Comparison of ENCODE assay signal across 7 mouse cellular contexts in the genomic region with DNA sequence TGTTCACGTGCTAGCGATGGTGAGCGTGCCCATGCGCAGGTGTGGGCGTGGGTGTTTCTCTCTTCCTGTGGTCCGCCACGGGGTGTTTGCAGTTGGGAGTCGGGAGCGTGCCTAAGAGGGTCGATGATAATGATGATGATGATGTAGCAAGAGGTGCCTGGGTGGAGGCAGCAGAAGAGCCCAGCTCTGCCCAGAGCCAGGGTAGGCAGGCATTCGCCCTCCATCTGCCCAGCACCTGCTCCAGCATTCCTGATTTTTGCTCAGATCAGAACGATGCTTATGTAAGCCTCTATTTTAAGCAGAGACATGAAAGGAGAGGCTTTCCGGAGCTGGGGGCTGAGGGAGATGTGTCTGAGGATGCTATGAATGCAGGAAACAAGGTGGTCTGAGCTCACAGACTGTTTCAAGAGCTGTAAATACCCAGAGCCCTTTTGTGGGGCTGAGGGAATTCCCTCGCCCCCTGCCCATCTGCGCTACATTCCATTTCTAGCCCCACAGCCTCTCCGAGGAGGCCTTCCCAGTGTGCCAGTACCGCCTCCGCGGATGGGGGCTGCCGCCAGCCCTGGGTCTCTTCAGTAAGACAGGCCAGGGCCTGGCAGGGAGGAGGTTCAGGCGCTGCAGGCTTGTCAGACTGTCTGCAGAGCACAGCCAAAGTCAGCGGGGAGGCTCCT. TPM values are rescaled to one million over a fixed set of nuclear protein-coding genes. Genes with fewer than 3 reads are reported as not detected.
DNase-seq lines count a peak whose midpoint lies in the region; ATAC-seq and TF ChIP-seq lines count a peak whose summit lies in the region.

No protein-coding gene starts in this region.

- no peaks in the 10 kb centered on the region for H3K9me3 ChIP-seq in lung, postnatal 0 days (ENCODE audit: low read length)

- WGBS in lung, postnatal 0 days, result 45% methylated on average over 22 of the region's 22 CpGs

- H3K36me3 ChIP-seq in lung, postnatal 0 days (ENCODE audit: insufficient read depth, low read length), result no peaks in the 10 kb centered on the region

- H3K4me3 ChIP-seq in lung, postnatal 0 days (ENCODE audit: low read depth, low read length), result no peak overlapping the region

- H3K4me2 ChIP-seq in lung, postnatal 0 days (replicated peaks; ENCODE audit: low read depth, low read length), result no peak overlapping the region

- no peak for TF ChIP-seq CTCF in lung, postnatal 0 days (IDR thresholded peaks at IDR 0.05)

- H3K9ac ChIP-seq in lung, postnatal 0 days (replicated peaks; ENCODE audit: low read depth), result no peak overlapping the region

- H3K27ac ChIP-seq in lung, postnatal 0 days (ENCODE audit: low read length), result no peak overlapping the region

- no peaks in the 10 kb centered on the region for H3K4me1 ChIP-seq in lung, postnatal 0 days (ENCODE audit: insufficient read depth, low read depth, low read length)

- H3K27me3 ChIP-seq in lung, postnatal 0 days (replicated peaks; ENCODE audit: insufficient read depth, low read length), result no peaks in the 10 kb centered on the region

- TF ChIP-seq EP300 in lung, postnatal 0 days (IDR thresholded peaks at IDR 0.05), result no peak

- peak; percentile 74 for DNase-seq in Muller cell, postnatal 12 days (ENCODE audit: inconsistent ontology term)
- DNase-seq in cerebellum, adult 11-12 months, result peak; percentile 88
- DNase-seq in frontal cortex, postnatal 14 days (ENCODE audit: low spot score in 2 of 2), result peak; percentile 75 to 85
- DNase-seq in left cerebral cortex, adult 8-10 months (ENCODE audit: low spot score in 2 of 2), result peak; percentile 63 to 95
- DNase-seq in right cerebral cortex, adult 18-20 months, result peak; percentile 94
- no peak for DNase-seq in adrenal gland, postnatal 4 days (ENCODE audit: low spot score in 2 of 2)
- DNase-seq in lung, postnatal 0 days (ENCODE audit: low spot score), result no peak

- no peak for ATAC-seq in lung, postnatal 0 days

RNA-seq across cellular contexts. Expression of gene Ttc7, which starts 47.7 kb away (rescaled TPM):
- 10 to 100 TPM; 12.8 to 14.8 (median 13.1) TPM for total RNA-seq in left cerebral cortex, adult 8-10 months (2022)
- 10 to 100 TPM; 13.0 to 15.9 TPM for total RNA-seq in adrenal gland, postnatal 4 days (2021)
- 14.2 and 16.4 TPM in 2 replicates for polyA plus RNA-seq in lung, postnatal 0 days (2015; fragmentation: Nextera tagmentation; extraction: Ambion mirVana)

Comparison
In these comparisons a context has a peak if more than half of its experiments do, and no peak if none do; other contexts are left out.
1. DNase-seq: peak in Muller cell, postnatal 12 days (single experiment), cerebellum, adult 11-12 months (single experiment), frontal cortex, postnatal 14 days (2 of 2), left cerebral cortex, adult 8-10 months (2 of 2) and right cerebral cortex, adult 18-20 months (single experiment); none in adrenal gland, postnatal 4 days (0 of 2) and lung, postnatal 0 days (single experiment).